In genomic region chr2:160364666-160365065, GRCm38 (mm10) we compare ENCODE assay signal across 7 mouse cellular contexts. TPM values are rescaled to one million over a fixed set of nuclear protein-coding genes. Genes with fewer than 3 reads are reported as not detected.
DNase-seq lines count a peak whose midpoint lies in the region; ATAC-seq lines count a peak whose summit lies in the region.

No protein-coding gene starts in this region.

- DNase-seq in forebrain, embryonic 14.5 days (ENCODE audit: low spot score), result no peak
- DNase-seq in adrenal gland, adult (ENCODE audit: inconsistent age in 2 of 2, low spot score in 1 of 2), result no peak
- no peak for DNase-seq in cerebellum, adult 8-10 months

- peak overlapping the region; percentile 78 for H3K4me3 ChIP-seq in megakaryocyte, embryonic 14.5 days (replicated peaks)
- H3K4me3 ChIP-seq in forebrain, embryonic 14.5 days (ENCODE audit: low read depth, low read length), result peak overlapping the region; percentile 59
- H3K4me3 ChIP-seq in limb, embryonic 12.5 days (replicated peaks), result peak overlapping the region; percentile 60
- H3K4me3 ChIP-seq in stomach, embryonic 14.5 days (ENCODE audit: low read depth, low read length), result peak overlapping the region; percentile 56

- H3K36me3 ChIP-seq in megakaryocyte, embryonic 14.5 days (replicated peaks; ENCODE audit: low read length), result no peaks in the 10 kb centered on the region
- H3K36me3 ChIP-seq in forebrain, embryonic 14.5 days (ENCODE audit: control insufficient read depth, insufficient read depth, low read length), result no peaks in the 10 kb centered on the region
- H3K36me3 ChIP-seq in limb, embryonic 12.5 days, result no peaks in the 10 kb centered on the region
- H3K36me3 ChIP-seq in stomach, embryonic 14.5 days (ENCODE audit: control insufficient read depth, insufficient read depth, low read length), result no peaks in the 10 kb centered on the region

- ATAC-seq in megakaryocyte, adult 5-6 weeks (ENCODE audit: poor library complexity, severe bottlenecking), result no peak
- no peak for ATAC-seq in forebrain, embryonic 14.5 days
- no peak for ATAC-seq in limb, embryonic 12.5 days (ENCODE audit: insufficient number of reproducible peaks, insufficient read depth, low FRiP score, low TSS enrichment, low read depth)
- no peak for ATAC-seq in stomach, embryonic 14.5 days (ENCODE audit: insufficient number of reproducible peaks, insufficient read depth, low FRiP score, low read depth)

- no peak overlapping the region for H3K27ac ChIP-seq in forebrain, embryonic 14.5 days (ENCODE audit: low read depth, low read length)
- H3K27ac ChIP-seq in limb, embryonic 12.5 days, result no peak overlapping the region
- H3K27ac ChIP-seq in stomach, embryonic 14.5 days (ENCODE audit: low read length), result no peak overlapping the region

- 2% methylated on average over 12 of the region's 12 CpGs for WGBS in forebrain, embryonic 14.5 days
- WGBS in limb, embryonic 12.5 days, result under 1% methylated on average over 12 of the region's 12 CpGs
- WGBS in stomach, embryonic 14.5 days, result 8% methylated on average over 12 of the region's 12 CpGs

- peaks cover 8% of the 10 kb centered on the region; the same call in 1 of the 2 replicates for H3K9me3 ChIP-seq in megakaryocyte, embryonic 14.5 days
- H3K9me3 ChIP-seq in forebrain, embryonic 14.5 days (replicated peaks; ENCODE audit: control insufficient read depth, low read length), result no peaks in the 10 kb centered on the region
- no peaks in the 10 kb centered on the region for H3K9me3 ChIP-seq in limb, embryonic 12.5 days
- H3K9me3 ChIP-seq in stomach, embryonic 14.5 days (ENCODE audit: control insufficient read depth, low read depth, low read length), result no peaks in the 10 kb centered on the region

- H3K9ac ChIP-seq in forebrain, embryonic 14.5 days (ENCODE audit: low read length), result peak overlapping the region; percentile 81; the same call in 1 of the 2 replicates
- H3K9ac ChIP-seq in limb, embryonic 12.5 days (replicated peaks), result no peak overlapping the region; the same call in 1 of the 2 replicates
- no peak overlapping the region for H3K9ac ChIP-seq in stomach, embryonic 14.5 days (replicated peaks; ENCODE audit: low read depth, low read length)

- peaks cover 99% of the 10 kb centered on the region for H3K27me3 ChIP-seq in megakaryocyte, embryonic 14.5 days (replicated peaks)
- peaks cover 72% of the 10 kb centered on the region for H3K27me3 ChIP-seq in forebrain, embryonic 14.5 days (replicated peaks; ENCODE audit: control insufficient read depth, insufficient read depth, low read length)
- H3K27me3 ChIP-seq in limb, embryonic 12.5 days, result peaks cover 82% of the 10 kb centered on the region
- peaks cover 36% of the 10 kb centered on the region for H3K27me3 ChIP-seq in stomach, embryonic 14.5 days (ENCODE audit: control insufficient read depth, insufficient read depth, low read length)

- peaks cover 38% of the 10 kb centered on the region for H3K4me1 ChIP-seq in megakaryocyte, embryonic 14.5 days
- H3K4me1 ChIP-seq in forebrain, embryonic 14.5 days (ENCODE audit: control insufficient read depth, insufficient read depth, low read length), result peaks cover 7% of the 10 kb centered on the region; the same call in 1 of the 2 replicates
- H3K4me1 ChIP-seq in limb, embryonic 12.5 days (replicated peaks), result peaks cover 48% of the 10 kb centered on the region
- 0 out of 2 replicates have a peak, but pooled peaks cover 4% of the 10 kb centered on the region for H3K4me1 ChIP-seq in stomach, embryonic 14.5 days (ENCODE audit: control insufficient read depth, insufficient read depth, low read length)

- peak overlapping the region; percentile 94 for H3K4me2 ChIP-seq in forebrain, embryonic 14.5 days (ENCODE audit: low read length)
- peak overlapping the region; percentile 95 for H3K4me2 ChIP-seq in limb, embryonic 12.5 days
- H3K4me2 ChIP-seq in stomach, embryonic 14.5 days (replicated peaks; ENCODE audit: low read depth, low read length), result peak overlapping the region; percentile 94

RNA-seq across cellular contexts. Expression of gene Mafb, which starts 2.2 kb away (rescaled TPM):
- polyA plus RNA-seq in megakaryocyte, embryonic 14.5 days (2012; ENCODE audit: insufficient read depth, low replicate concordance), result 7.6 and 26.8 TPM in 2 replicates
- 15.3 and 17.5 TPM in 2 replicates for total RNA-seq in megakaryocyte, adult 5-6 weeks (2015)
- 6.4 and 8.1 TPM in 2 replicates for total RNA-seq in megakaryocyte, adult 5-6 weeks (2017)
- polyA plus RNA-seq in forebrain, embryonic 14.5 days (2014; fragmentation: Nextera tagmentation; extraction: Ambion mirVana), result 6.1 and 8.3 TPM in 2 replicates
- 9.1 and 10.3 TPM in 2 replicates for polyA plus RNA-seq in limb, embryonic 12.5 days (2016; fragmentation: Nextera tagmentation; extraction: Ambion mirVana)
- 4.7 and 6.3 TPM in 2 replicates for polyA plus RNA-seq in stomach, embryonic 14.5 days (2014; fragmentation: Nextera tagmentation; extraction: Ambion mirVana)

RNA-seq across cellular contexts. Expression of gene Gm826, which starts 30.7 kb away (rescaled TPM):
- polyA plus RNA-seq in megakaryocyte, embryonic 14.5 days (2012; ENCODE audit: insufficient read depth, low replicate concordance), result not detected in 2 replicates
- total RNA-seq in megakaryocyte, adult 5-6 weeks (2015), result 0.78 and 1.2 TPM in 2 replicates
- not detected in 2 replicates for total RNA-seq in megakaryocyte, adult 5-6 weeks (2017)
- not detected in 2 replicates for polyA plus RNA-seq in forebrain, embryonic 14.5 days (2014; fragmentation: Nextera tagmentation; extraction: Ambion mirVana)
- not detected in 2 replicates for polyA plus RNA-seq in limb, embryonic 12.5 days (2016; fragmentation: Nextera tagmentation; extraction: Ambion mirVana)
- polyA plus RNA-seq in stomach, embryonic 14.5 days (2014; fragmentation: Nextera tagmentation; extraction: Ambion mirVana), result not detected in 2 replicates
